In the genomic region with DNA sequence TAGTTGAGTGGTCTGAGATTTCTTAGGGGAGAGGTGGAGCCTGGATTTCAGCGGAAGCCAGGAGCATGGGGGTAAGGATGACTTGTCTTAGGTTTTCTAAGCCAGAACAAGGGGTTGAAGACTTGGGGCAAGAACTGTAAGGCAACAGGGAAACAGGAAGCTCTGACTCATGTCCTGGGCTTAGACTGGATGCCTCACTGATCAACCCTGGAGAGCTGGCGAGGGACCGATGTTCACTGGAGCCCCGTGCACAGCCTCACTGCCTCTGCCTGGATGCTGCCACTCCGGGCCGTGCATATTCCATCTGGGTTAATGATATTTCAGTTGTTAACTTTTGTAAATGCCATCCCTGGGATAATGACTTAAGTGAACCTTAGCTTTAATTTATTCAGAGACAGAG, we compare ENCODE assay signal across 17 mouse cellular contexts.
A peak's percentile ranks its signal among the peaks of the same experiment; 100 is the strongest.
DNase-seq lines count a peak whose midpoint lies in the region; ATAC-seq and TF ChIP-seq lines count a peak whose summit lies in the region.
"Had no signal": no experiment of that assay in that cellular context is flagged by ENCODE, and none has a peak within 500 bp of the region (broad histone marks: within the 10 kb centered on the region; RNA-seq: fewer than 3 reads in every experiment).

No protein-coding gene starts in this region.

- TF ChIP-seq EP300 in heart, adult 2 months (IDR thresholded peaks at IDR 0.05; ENCODE audit: insufficient read depth, low read depth, low read length): no peak
- no peak for TF ChIP-seq EP300 in ES-Bruce4 (IDR thresholded peaks at IDR 0.05; ENCODE audit: insufficient read depth, low read depth, low read length)

- no peaks in the 10 kb centered on the region for H3K9me3 ChIP-seq in heart, embryonic 11.5 days (replicated peaks; ENCODE audit: control insufficient read depth, low read length)
- H3K9me3 ChIP-seq in ES-Bruce4 (replicated peaks; ENCODE audit: control insufficient read depth, insufficient read depth, low read length, poor library complexity, severe bottlenecking): peaks cover 10% of the 10 kb centered on the region
- peaks cover 3% of the 10 kb centered on the region; the same call in 1 of the 2 replicates for H3K9me3 ChIP-seq in kidney, embryonic 16.5 days (ENCODE audit: low read length)
- H3K9me3 ChIP-seq: embryonic facial prominence, embryonic 10.5 days; limb, embryonic 13.5 days; midbrain, embryonic 13.5 days had no signal

- peak overlapping the region; percentile 31 for H3K27ac ChIP-seq in heart, adult 2 months
- no peak overlapping the region for H3K27ac ChIP-seq in heart, embryonic 11.5 days (ENCODE audit: low read depth, low read length)
- peak overlapping the region; percentile 81 for H3K27ac ChIP-seq in ES-Bruce4 (ENCODE audit: insufficient read depth, low read length)
- no peak overlapping the region for H3K27ac ChIP-seq in kidney, embryonic 16.5 days (ENCODE audit: low read length)
- H3K27ac ChIP-seq: embryonic facial prominence, embryonic 10.5 days; hindbrain, embryonic 14.5 days; limb, embryonic 13.5 days; liver, embryonic 14.5 days; midbrain, embryonic 13.5 days had no signal

- H3K4me2 ChIP-seq in heart, embryonic 11.5 days: no peak overlapping the region
- no peak overlapping the region for H3K4me2 ChIP-seq in kidney, embryonic 16.5 days (replicated peaks; ENCODE audit: low read depth, low read length)
- H3K4me2 ChIP-seq: hindbrain, embryonic 14.5 days; limb, embryonic 13.5 days; midbrain, embryonic 13.5 days had no signal

- intact Hi-C loops in heart, adult 2 months (cut with DNase I): no loop called here

- no peak for ATAC-seq in heart, embryonic 11.5 days (replicated peaks; ENCODE audit: insufficient number of reproducible peaks, low FRiP score, low TSS enrichment)
- peak; percentile 53; the same call in 1 of the 2 replicates for ATAC-seq in granulocyte monocyte progenitor cell, adult 5-6 weeks (replicated peaks; ENCODE audit: poor library complexity, severe bottlenecking)
- ATAC-seq in kidney, embryonic 16.5 days (ENCODE audit: low FRiP score, low TSS enrichment): peak; percentile 71; the same call in 1 of the 2 replicates
- ATAC-seq: forebrain, embryonic 14.5 days; intestine, embryonic 16.5 days; midbrain, embryonic 13.5 days had no signal

- H3K9ac ChIP-seq in heart, adult 2 months (ENCODE audit: low read depth, low read length): no peak overlapping the region
- H3K9ac ChIP-seq in heart, embryonic 11.5 days (ENCODE audit: low read depth, low read length): no peak overlapping the region
- no peak overlapping the region for H3K9ac ChIP-seq in ES-Bruce4 (ENCODE audit: low read depth, poor library complexity, severe bottlenecking)
- no peak overlapping the region for H3K9ac ChIP-seq in kidney, embryonic 16.5 days (replicated peaks; ENCODE audit: low read length)
- H3K9ac ChIP-seq: hindbrain, embryonic 14.5 days; limb, embryonic 13.5 days; liver, embryonic 14.5 days; midbrain, embryonic 13.5 days had no signal

- H3K4me1 ChIP-seq in heart, adult 2 months (ENCODE audit: control insufficient read depth, insufficient read depth, low read length): no peaks in the 10 kb centered on the region
- no peaks in the 10 kb centered on the region for H3K4me1 ChIP-seq in heart, embryonic 11.5 days (ENCODE audit: control insufficient read depth, insufficient read depth, low read length)
- peaks cover 3% of the 10 kb centered on the region for H3K4me1 ChIP-seq in ES-Bruce4 (ENCODE audit: control insufficient read depth, insufficient read depth, low read length)
- peaks cover 4% of the 10 kb centered on the region; the same call in 1 of the 2 replicates for H3K4me1 ChIP-seq in kidney, embryonic 16.5 days (ENCODE audit: insufficient read depth, low read length)
- H3K4me1 ChIP-seq: midbrain, embryonic 13.5 days had no signal

- WGBS in heart, adult 2 months: 56% methylated on average over 6 of the region's 6 CpGs
- 76% methylated on average over 6 of the region's 6 CpGs for WGBS in heart, embryonic 11.5 days (ENCODE audit: insufficient replicate concordance)
- WGBS in kidney, embryonic 16.5 days: 53% methylated on average over 6 of the region's 6 CpGs

- no peaks in the 10 kb centered on the region for H3K79me2 ChIP-seq in heart, adult 2 months (replicated peaks; ENCODE audit: control insufficient read depth, insufficient read depth, low read length)

- peak; percentile 24 to 32 for DNase-seq in heart, adult 2 months
- DNase-seq in embryo, embryonic 11 days: no peak
- no peak for DNase-seq in frontal cortex, postnatal 14 days (ENCODE audit: low spot score in 2 of 2)
- DNase-seq: right cerebral cortex, postnatal 4 days; thymus, postnatal 14 days had no signal

- no peak for TF ChIP-seq CTCF in heart, adult 2 months (IDR thresholded peaks at IDR 0.05)
- no peak for TF ChIP-seq CTCF in ES-Bruce4 (IDR thresholded peaks at IDR 0.05; ENCODE audit: low read depth, low read length)

- no peaks in the 10 kb centered on the region for H3K36me3 ChIP-seq in heart, adult 2 months (ENCODE audit: control insufficient read depth, insufficient read depth, low read length)
- no peaks in the 10 kb centered on the region for H3K36me3 ChIP-seq in heart, embryonic 11.5 days (ENCODE audit: control insufficient read depth, insufficient read depth, low read length)
- no peaks in the 10 kb centered on the region for H3K36me3 ChIP-seq in ES-Bruce4 (ENCODE audit: control insufficient read depth, insufficient read depth, low read length, poor library complexity, severe bottlenecking)
- no peaks in the 10 kb centered on the region for H3K36me3 ChIP-seq in kidney, embryonic 16.5 days (ENCODE audit: insufficient read depth, low read length)
- H3K36me3 ChIP-seq: embryonic facial prominence, embryonic 10.5 days; limb, embryonic 13.5 days; midbrain, embryonic 13.5 days had no signal

- TF ChIP-seq POLR2A in heart, adult 2 months (IDR thresholded peaks at IDR 0.05; ENCODE audit: insufficient read depth, low read depth, low read length): no peak
- TF ChIP-seq POLR2A in ES-Bruce4 (IDR thresholded peaks at IDR 0.05; ENCODE audit: insufficient read depth, low read length): no peak

- H3K27me3 ChIP-seq in heart, adult 2 months (ENCODE audit: control insufficient read depth, insufficient read depth, low read length): no peaks in the 10 kb centered on the region
- H3K27me3 ChIP-seq in heart, embryonic 11.5 days (ENCODE audit: control insufficient read depth, insufficient read depth, low read length): no peaks in the 10 kb centered on the region
- no peaks in the 10 kb centered on the region for H3K27me3 ChIP-seq in ES-Bruce4 (ENCODE audit: control insufficient read depth, insufficient read depth, low read length, poor library complexity, severe bottlenecking)
- H3K27me3 ChIP-seq in kidney, embryonic 16.5 days (ENCODE audit: insufficient read depth, low read length): no peaks in the 10 kb centered on the region
- H3K27me3 ChIP-seq: limb, embryonic 13.5 days; midbrain, embryonic 13.5 days had no signal

- no peak overlapping the region for H3K4me3 ChIP-seq in heart, adult 2 months
- H3K4me3 ChIP-seq in heart, embryonic 11.5 days (ENCODE audit: low read depth, low read length): no peak overlapping the region
- H3K4me3 ChIP-seq in ES-Bruce4 (ENCODE audit: low read depth, low read length): no peak overlapping the region
- H3K4me3 ChIP-seq in kidney, embryonic 16.5 days (ENCODE audit: low read length): no peak overlapping the region
- H3K4me3 ChIP-seq: embryonic facial prominence, embryonic 10.5 days; limb, embryonic 13.5 days; midbrain, embryonic 13.5 days; myocyte had no signal

Comparison
In these comparisons a context has a peak if more than half of its experiments do, and no peak if none do; other contexts are left out.
1. H3K27ac ChIP-seq: peak in heart, adult 2 months (single experiment) and ES-Bruce4 (single experiment); none in heart, embryonic 11.5 days (single experiment) and kidney, embryonic 16.5 days (single experiment).
2. DNase-seq: peak in heart, adult 2 months (2 of 2); none in embryo, embryonic 11 days (single experiment) and frontal cortex, postnatal 14 days (0 of 2).